ENCODE assay signal across 9 mouse cellular contexts in genomic region chr2:93226606-93227595, GRCm38 (mm10). TPM values are rescaled to one million over a fixed set of nuclear protein-coding genes. Genes with fewer than 3 reads are reported as not detected.
A peak's percentile ranks its signal among the peaks of the same experiment; 100 is the strongest.
DNase-seq lines count a peak whose midpoint lies in the region; ATAC-seq and TF ChIP-seq lines count a peak whose summit lies in the region.
"Had no signal": no experiment of that assay in that cellular context is flagged by ENCODE, and none has a peak within 500 bp of the region (broad histone marks: within the 10 kb centered on the region; RNA-seq: fewer than 3 reads in every experiment).

No protein-coding gene starts in this region.

- H3K27ac ChIP-seq in hindbrain, postnatal 0 days, result peak overlapping the region; percentile 43; the same call in 1 of the 2 replicates
- no peak overlapping the region for H3K27ac ChIP-seq in left cerebral cortex, adult 2 months
- no peak overlapping the region for H3K27ac ChIP-seq in small intestine, adult 2 months (ENCODE audit: insufficient read depth, low read depth, low read length)

- peak; percentile 80 for ATAC-seq in hindbrain, postnatal 0 days
- ATAC-seq in megakaryocyte, adult 5-6 weeks (ENCODE audit: poor library complexity, severe bottlenecking), result no peak

- H3K4me3 ChIP-seq in hindbrain, postnatal 0 days (ENCODE audit: low read length), result no peak overlapping the region
- no peak overlapping the region for H3K4me3 ChIP-seq in left cerebral cortex, adult 2 months
- no peak overlapping the region for H3K4me3 ChIP-seq in small intestine, adult 2 months (ENCODE audit: low read depth, low read length)
- H3K4me3 ChIP-seq: myocyte had no signal

- intact Hi-C loops in left cerebral cortex, adult 2 months (cut with DNase I), result loop anchor here (1.0 to 2.0 kb wide), 2 partner anchors 24 to 106 kb away; no protein-coding TSS in a partner anchor

- no peak for TF ChIP-seq POLR2A in small intestine, adult 2 months (IDR thresholded peaks at IDR 0.05; ENCODE audit: low read depth, low read length)

- H3K9ac ChIP-seq in hindbrain, postnatal 0 days (replicated peaks; ENCODE audit: low read length), result peak overlapping the region; percentile 21; the same call in 1 of the 2 replicates

- 12% methylated on average over 15 of the region's 20 CpGs for WGBS in hindbrain, postnatal 0 days
- WGBS in small intestine, adult 2 months, result 26% methylated on average over 20 of the region's 20 CpGs

- H3K27me3 ChIP-seq in hindbrain, postnatal 0 days (ENCODE audit: insufficient read depth, low read length), result no peaks in the 10 kb centered on the region
- H3K27me3 ChIP-seq in small intestine, adult 2 months (ENCODE audit: control insufficient read depth, insufficient read depth, low read length), result 0 out of 2 replicates have a peak, but pooled peaks cover 4% of the 10 kb centered on the region

- peak; percentile 45 for DNase-seq in WW6 (ENCODE audit: low read depth, low spot score)
- peak; percentile 92 to 94 for DNase-seq in cerebellum, postnatal 36 days
- DNase-seq in gastrocnemius, adult 8-10 months (ENCODE audit: low spot score in 2 of 2), result peak; percentile 65 to 66
- peak; percentile 93 for DNase-seq in hindbrain, postnatal 0 days (ENCODE audit: low spot score)
- peak; percentile 74 to 80 for DNase-seq in left cerebral cortex, adult 2 months (ENCODE audit: extremely low spot score in 1 of 2, low spot score in 2 of 2)
- peak; percentile 93 for DNase-seq in mesoderm, embryonic 11.5 days (ENCODE audit: low read depth, low spot score)

- peak overlapping the region; percentile 21; the same call in 1 of the 2 replicates for H3K4me2 ChIP-seq in hindbrain, postnatal 0 days (ENCODE audit: low read depth, low read length)

- H3K4me1 ChIP-seq in hindbrain, postnatal 0 days (ENCODE audit: insufficient read depth, low read length), result peaks cover 17% of the 10 kb centered on the region
- 0 out of 2 replicates have a peak, but pooled peaks cover 2% of the 10 kb centered on the region for H3K4me1 ChIP-seq in small intestine, adult 2 months (ENCODE audit: control insufficient read depth, insufficient read depth, insufficient read length, low read length)

- no peaks in the 10 kb centered on the region for H3K9me3 ChIP-seq in hindbrain, postnatal 0 days (ENCODE audit: low read length)

- TF ChIP-seq CTCF in hindbrain, postnatal 0 days (IDR thresholded peaks at IDR 0.05; ENCODE audit: low read depth), result peak; percentile 92
- TF ChIP-seq CTCF in left cerebral cortex, adult 2 months (IDR thresholded peaks at IDR 0.05), result peak; percentile 78
- TF ChIP-seq CTCF in small intestine, adult 2 months (IDR thresholded peaks at IDR 0.05; ENCODE audit: extremely low read depth, insufficient read length, insufficient replicate concordance, low read depth, low read length), result peak; percentile 72

- no peaks in the 10 kb centered on the region for H3K36me3 ChIP-seq in hindbrain, postnatal 0 days (ENCODE audit: insufficient read depth, low read length)
- no peaks in the 10 kb centered on the region for H3K36me3 ChIP-seq in small intestine, adult 2 months (ENCODE audit: control insufficient read depth, insufficient read depth, low read length)

RNA-seq across cellular contexts. Expression of gene Trp53i11, which starts 39.6 kb away (rescaled TPM):
- 1 to 10 TPM; 1.8 to 5.2 (median 3.3) TPM for total RNA-seq in gastrocnemius, adult 8-10 months (2022)
- 150 and 176 TPM in 2 replicates for total RNA-seq in hindbrain, postnatal 0 days (2014; rRNA removed)
- polyA plus RNA-seq in hindbrain, postnatal 0 days (2015; fragmentation: Nextera tagmentation; extraction: Ambion mirVana), result 49.6 and 66.7 TPM in 2 replicates
- total RNA-seq in left cerebral cortex, adult 2 months (2021), result 100 to 1,000 TPM; 111 to 112 TPM
- 30.8 and 47.0 TPM in 2 replicates for polyA plus RNA-seq in small intestine, adult 2 months (2012; rRNA removed)
- 2.2 and 4.5 TPM in 2 replicates for total RNA-seq in megakaryocyte, adult 5-6 weeks (2015)
- total RNA-seq in megakaryocyte, adult 5-6 weeks (2017), result 2.8 TPM in 2 replicates

Comparison
In these comparisons a context has a peak if more than half of its experiments do, and no peak if none do; other contexts are left out.
1. RNA of gene Trp53i11, which starts 39.6 kb away (total RNA-seq): 150 to 176 TPM in hindbrain, postnatal 0 days and 111 to 112 TPM in left cerebral cortex, adult 2 months; 1.8 to 5.2 TPM in gastrocnemius, adult 8-10 months and 2.2 to 4.5 TPM in megakaryocyte, adult 5-6 weeks; every median in the first group is over 10 times any median in the second.
2. Peak in every context shown above with its lines, with median percentiles within 50 percentile points of each other: DNase-seq and CTCF ChIP-seq.